Mouse (Mus musculus) lung, adult 2 months (tissue): Measurements from ENCODE around the gene Klhdc10. TPM values are rescaled to one million over a fixed set of nuclear protein-coding genes. Genes with fewer than 3 reads are reported as not detected.
A peak's percentile ranks its signal among the peaks of the same experiment; 100 is the strongest.

Experiments
- DNase-seq: peaks from one replicate; pipeline ENCODE4 v3.0.0; 2022
- H3K4me1 ChIP-seq: fragments of 200-500 bp; 2 replicates; pipeline ENCODE4 v1.6.1; 2011; ENCODE audit warnings: low read length; ENCODE audit not compliant: control insufficient read depth, insufficient read depth
- H3K4me3 ChIP-seq: fragments of 200-500 bp; replicated peaks from 2 replicates; pipeline ENCODE3; 2011; ENCODE audit warnings: low read depth, mild to moderate bottlenecking, control low read depth, low read length; ENCODE audit errors: extremely low read depth
- CTCF ChIP-seq: fragments of 200-500 bp; IDR thresholded peaks from 2 replicates; pipeline ENCODE4 v1.5.1; 2011; ENCODE audit warnings: mild to moderate bottlenecking, low read length, control low read depth; ENCODE audit not compliant: insufficient read depth
- POLR2A ChIP-seq: fragments of 200-500 bp; IDR thresholded peaks from 2 replicates; pipeline ENCODE4 v1.6.1; 2011; ENCODE audit warnings: low read depth, mild to moderate bottlenecking, control low read depth, low read length, borderline replicate concordance; ENCODE audit errors: extremely low read depth
- WGBS: fragments of 180-500 bp; shearing (Covaris S2); methylation state at CpG from one replicate; pipeline ENCODE4 v1.1.7; 2018; 5-methylcytosine and 5-hydroxymethylcytosine counted together
- polyA plus RNA-seq: library from polyadenylated mRNA; depleted of rRNA; stranded (reverse); fragments of >200 nt; gene quantifications from 2 replicates; pipeline ENCODE4 v1.2.3, GENCODE M21; 2012

Klhdc10 gene
- polyA plus RNA-seq, 1 experiment: 17.8 TPM

DNA sequence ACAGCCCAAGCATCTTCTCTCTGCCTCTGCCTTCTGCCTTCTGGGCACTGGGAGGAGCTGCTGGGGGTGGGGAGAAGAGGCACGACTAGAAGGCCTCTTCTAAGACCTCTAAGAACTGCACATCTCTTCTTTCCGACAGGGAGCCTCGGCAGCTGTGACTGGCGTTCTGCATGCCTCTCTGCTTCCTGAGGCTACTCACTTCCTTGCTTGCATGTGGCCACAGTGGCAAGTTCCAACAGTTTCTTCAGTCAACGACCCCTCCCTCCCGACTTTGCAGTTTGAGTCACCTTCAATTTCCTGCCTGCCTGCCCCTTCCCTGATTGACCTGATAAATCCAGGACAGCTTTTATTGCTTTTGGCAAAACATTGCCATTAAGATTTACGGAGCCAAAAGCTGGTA lies 61.2 kb downstream of the Klhdc10 start:
- no peak overlapping the region for H3K4me3 ChIP-seq
- TF ChIP-seq CTCF (no peak), POLR2A (no peak)
- no peaks in the 10 kb centered on the region for H3K4me1 ChIP-seq
- DNase-seq: no peak
- 25% methylated on average over 7 of the region's 7 CpGs for whole genome bisulfite sequencing

DNA sequence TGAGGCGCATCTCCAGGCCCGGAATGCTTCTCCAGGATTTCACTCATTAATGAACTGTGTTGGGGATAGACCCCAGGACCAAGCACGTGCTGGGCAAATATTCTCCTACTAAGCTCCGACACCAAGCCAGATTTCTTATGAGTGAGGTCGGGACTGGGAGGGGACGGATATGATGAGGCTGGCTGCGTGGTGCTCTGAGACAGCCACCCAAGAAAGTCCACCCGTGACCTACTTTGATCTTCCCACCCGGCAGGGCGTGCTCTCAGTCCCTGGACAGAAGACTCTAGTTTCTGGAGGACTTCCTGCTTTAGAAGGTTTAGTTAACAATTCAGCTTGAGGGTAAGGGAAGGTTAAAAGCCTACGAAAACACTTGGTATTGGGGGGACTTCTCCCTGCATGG lies 63.9 kb downstream of the Klhdc10 start:
- no peak for DNase-seq
- TF ChIP-seq POLR2A (no peak), CTCF (no peak)
- WGBS: 69% methylated on average over 11 of the region's 11 CpGs
- H3K4me1 ChIP-seq: no peaks in the 10 kb centered on the region
- H3K4me3 ChIP-seq: no peak overlapping the region

DNA sequence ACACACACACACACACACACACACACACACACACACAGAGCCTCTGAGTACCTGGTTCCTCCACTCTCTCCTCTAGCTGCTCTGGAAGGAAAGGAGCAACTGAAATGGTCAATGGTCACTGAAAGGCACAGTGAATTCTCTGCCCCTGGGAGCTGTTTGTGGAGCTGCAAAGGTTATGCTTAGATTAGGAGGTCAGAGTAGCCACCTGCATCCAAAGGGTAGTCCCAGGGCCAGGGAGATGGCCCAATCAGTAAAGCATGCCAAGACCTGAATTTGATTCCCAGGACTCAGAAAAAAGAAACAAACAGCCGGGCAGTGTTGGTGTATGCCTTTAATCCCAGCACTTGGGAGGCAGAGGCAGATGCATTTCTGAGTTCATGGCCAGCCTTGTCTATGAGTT lies 66.4 kb downstream of the Klhdc10 start:
- Histone ChIP-seq H3K4me1 (no peaks in the 10 kb centered on the region), H3K4me3 (no peak overlapping the region)
- TF ChIP-seq POLR2A (no peak), CTCF (no peak)
- DNase-seq: no peak
- WGBS: 85% methylated on average over 1 of the region's 1 CpGs

- 49% methylated on average over 12 of the region's 12 CpGs for WGBS
- peak; percentile 16; the same call in 1 of the 2 replicates for TF ChIP-seq CTCF
- TF ChIP-seq POLR2A: no peak
- no peaks in the 10 kb centered on the region for H3K4me1 ChIP-seq
- DNase-seq: no peak
- H3K4me3 ChIP-seq: no peak overlapping the region
Observed at GRCm38 (mm10) chr6:30468684-30469083, 67.0 kb downstream of the Klhdc10 start.

- Histone ChIP-seq H3K4me1 (no peaks in the 10 kb centered on the region), H3K4me3 (no peak overlapping the region)
- WGBS: 82% methylated on average over 12 of the region's 12 CpGs
- TF ChIP-seq CTCF: no peak
- no peak for TF ChIP-seq POLR2A
- no peak for DNase-seq
Observed at GRCm38 (mm10) chr6:30469370-30469769, 67.7 kb downstream of the Klhdc10 start.

DNA sequence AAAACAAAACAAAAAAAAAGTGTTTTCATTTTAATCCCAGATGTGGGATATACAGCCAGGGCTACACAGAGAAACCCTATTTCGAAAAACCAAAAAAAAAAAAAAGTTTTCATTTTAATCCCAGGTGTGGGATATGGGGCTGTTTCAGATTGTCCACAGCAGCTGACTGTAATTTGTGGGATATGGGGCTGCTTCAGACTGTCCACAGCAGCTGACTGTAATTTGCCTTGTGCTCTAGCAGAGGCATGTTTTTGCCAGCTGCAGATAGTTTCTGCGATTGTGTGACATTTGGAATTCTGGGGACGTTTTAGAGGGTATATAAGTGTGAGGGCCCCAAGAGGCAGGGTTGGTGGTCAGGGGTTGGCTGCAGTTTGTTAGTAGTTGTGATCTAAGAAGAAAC lies 70.0 kb downstream of the Klhdc10 start:
- no peaks in the 10 kb centered on the region for H3K4me1 ChIP-seq
- TF ChIP-seq POLR2A: no peak
- TF ChIP-seq CTCF: no peak
- no peak for DNase-seq
- H3K4me3 ChIP-seq: no peak overlapping the region
- 74% methylated on average over 3 of the region's 3 CpGs for WGBS

GRCm38 (mm10) chr6:30476025-30476765 lies 74.5 kb downstream of the Klhdc10 start:
- Histone ChIP-seq H3K4me1 (no peaks in the 10 kb centered on the region), H3K4me3 (no peak overlapping the region)
- WGBS: 61% methylated on average over 10 of the region's 10 CpGs
- no peak for DNase-seq
- TF ChIP-seq CTCF (no peak), POLR2A (no peak)

GRCm38 (mm10) chr6:30477210-30477714 lies 75.6 kb downstream of the Klhdc10 start:
- Histone ChIP-seq H3K4me1 (no peaks in the 10 kb centered on the region), H3K4me3 (no peak overlapping the region)
- no peak for DNase-seq
- TF ChIP-seq CTCF: no peak
- TF ChIP-seq POLR2A: no peak
- WGBS: 59% methylated on average over 8 of the region's 8 CpGs

DNA sequence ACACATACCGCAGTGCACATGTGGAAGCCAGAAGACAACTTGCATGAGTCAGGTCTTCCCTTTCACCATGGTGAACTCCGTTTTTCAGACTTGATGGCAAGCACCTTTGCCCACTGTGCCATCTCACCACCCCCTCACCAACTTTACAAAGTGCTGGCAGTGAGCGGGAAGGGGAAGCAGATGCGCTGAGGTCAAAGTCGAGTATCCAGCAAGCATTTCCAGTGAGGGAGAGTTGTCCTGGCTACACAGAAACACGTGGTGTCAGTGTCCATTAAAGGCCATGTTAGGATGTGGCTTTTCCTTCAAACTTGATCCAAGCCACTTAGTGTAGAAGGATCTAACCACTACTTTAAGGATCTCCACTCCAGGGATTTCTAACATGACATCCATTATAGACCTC lies 76.1 kb downstream of the Klhdc10 start:
- DNase-seq: no peak
- 69% methylated on average over 6 of the region's 6 CpGs for WGBS

DNA sequence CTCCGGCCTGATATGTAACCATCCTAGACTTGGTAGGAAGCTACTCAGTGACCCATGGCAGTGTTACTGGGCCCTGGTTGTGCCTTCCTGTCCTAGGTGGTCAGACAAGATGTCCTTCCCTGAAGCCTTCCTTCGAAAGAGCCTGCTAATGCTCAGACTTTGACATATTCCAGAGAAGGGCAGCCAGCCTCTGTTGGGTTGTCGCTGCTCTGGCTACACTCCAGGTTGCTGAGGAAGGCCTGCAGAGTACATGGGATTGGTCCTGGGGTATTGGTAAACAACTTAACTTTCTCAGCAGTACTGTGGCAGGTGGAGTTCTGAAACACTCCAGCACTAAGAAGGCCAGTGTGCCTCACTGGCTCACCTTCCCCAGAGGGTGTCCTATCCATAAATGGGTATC lies 77.8 kb downstream of the Klhdc10 start:
- Histone ChIP-seq H3K4me1 (no peaks in the 10 kb centered on the region), H3K4me3 (no peak overlapping the region)
- DNase-seq: no peak
- 91% methylated on average over 3 of the region's 3 CpGs for WGBS
- no peak for TF ChIP-seq POLR2A
- no peak for TF ChIP-seq CTCF

More for the DNA sequence above, 76.1 kb downstream of the Klhdc10 start:
- no peaks in the 10 kb centered on the region for H3K4me1 ChIP-seq
- TF ChIP-seq CTCF (no peak), POLR2A (no peak)
- H3K4me3 ChIP-seq: no peak overlapping the region

DNA sequence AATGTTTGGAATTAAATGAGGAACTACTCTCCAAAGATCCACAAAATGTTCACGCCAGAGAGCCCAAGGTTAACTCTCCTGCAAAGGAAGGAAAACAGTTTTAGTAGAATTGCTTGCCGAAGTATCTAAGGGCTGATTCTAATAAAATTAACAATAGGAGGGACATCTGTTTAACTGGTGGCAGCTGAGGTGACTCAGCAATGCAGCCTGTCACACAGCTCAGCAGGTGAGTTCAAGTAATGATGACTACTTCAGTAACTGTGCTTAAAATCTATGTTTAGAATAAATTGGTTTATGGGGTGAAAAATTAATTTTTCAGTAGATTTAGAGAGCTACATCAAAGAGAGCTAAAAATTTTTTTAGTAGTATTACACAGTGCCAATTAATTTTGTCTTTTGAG lies 81.2 kb downstream of the Klhdc10 start:
- no peak for DNase-seq
- TF ChIP-seq POLR2A: no peak
- no peak for TF ChIP-seq CTCF
- H3K4me1 ChIP-seq: no peaks in the 10 kb centered on the region
- no peak overlapping the region for H3K4me3 ChIP-seq
- WGBS: 91% methylated on average over 2 of the region's 2 CpGs

DNA sequence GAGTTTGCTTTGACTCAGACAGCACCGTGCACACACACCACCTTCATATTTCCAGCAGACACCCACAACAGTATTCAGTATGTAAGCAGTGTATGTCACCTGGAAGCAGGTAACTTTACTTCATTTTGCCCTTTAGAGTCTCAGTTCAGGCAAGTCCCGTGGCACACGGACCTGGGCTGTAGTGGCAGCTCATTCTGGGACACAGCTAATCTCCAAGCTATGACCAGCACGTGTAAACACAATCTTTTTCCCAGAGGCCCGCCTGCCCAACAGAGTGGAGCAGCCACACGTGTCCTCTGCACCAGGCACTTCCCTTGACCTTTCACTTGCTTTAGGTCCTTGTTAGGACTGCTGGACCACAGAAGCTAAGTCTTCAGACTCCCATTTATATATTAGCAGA lies 84.8 kb downstream of the Klhdc10 start:
- 89% methylated on average over 6 of the region's 6 CpGs for WGBS

More for the DNA sequence above, 84.8 kb downstream of the Klhdc10 start:
- no peak for DNase-seq
- no peak overlapping the region for H3K4me3 ChIP-seq
- no peaks in the 10 kb centered on the region for H3K4me1 ChIP-seq
- no peak for TF ChIP-seq POLR2A
- no peak for TF ChIP-seq CTCF
